Mouse (Mus musculus): ENCODE data around the gene Rprm. TPM values are rescaled to one million over a fixed set of nuclear protein-coding genes. Genes with fewer than 3 reads are reported as not detected.

The Rprm gene
- polyA plus RNA-seq (2014; fragmentation: Nextera tagmentation; extraction: Ambion mirVana), result 2.3 and 2.5 TPM in 2 replicates

GRCm38 (mm10) chr2:54085430-54086087 lies at the start of gene Rprm:
Gene Rprm, minus strand, starts transcription at chr2:54085552.
- 4% methylated on average over 27 of the region's 27 CpGs for WGBS
- Histone ChIP-seq H3K27ac (ENCODE audit: low read depth) (no peak within 1 kb of the TSS), H3K36me3 (ENCODE audit: control insufficient read depth, insufficient read depth, low read length) (no peaks in the 10 kb centered on the region), H3K9ac (ENCODE audit: low read length) (peak within 1 kb of the TSS; percentile 35), H3K27me3 (replicated peaks; ENCODE audit: control insufficient read depth, insufficient read depth, low read length) (peaks cover 13% of the 10 kb centered on the region), H3K9me3 (ENCODE audit: control insufficient read depth, low read length) (no peaks in the 10 kb centered on the region), H3K4me2 (ENCODE audit: low read length) (peak within 1 kb of the TSS; percentile 91), H3K4me1 (replicated peaks; ENCODE audit: control insufficient read depth, insufficient read depth, low read length) (0 out of 2 replicates have a peak, but pooled peaks cover 3% of the 10 kb centered on the region), H3K4me3 (ENCODE audit: low read depth, low read length) (peak within 1 kb of the TSS; percentile 46)
- peak; percentile 91 for ATAC-seq (replicated peaks; ENCODE audit: low FRiP score, low TSS enrichment, low read depth)
- peak; percentile 96 for DNase-seq (ENCODE audit: low spot score)

- no peaks in the 10 kb centered on the region for H3K36me3 ChIP-seq (ENCODE audit: control insufficient read depth, insufficient read depth, low read length)
- DNase-seq (ENCODE audit: low spot score) (no peak), ATAC-seq (replicated peaks; ENCODE audit: low FRiP score, low TSS enrichment, low read depth) (no peak)
- no peaks in the 10 kb centered on the region for H3K27me3 ChIP-seq (replicated peaks; ENCODE audit: control insufficient read depth, insufficient read depth, low read length)
- no peak overlapping the region for H3K9ac ChIP-seq (ENCODE audit: low read length)
- no peak overlapping the region for H3K4me2 ChIP-seq (ENCODE audit: low read length)
- 73% methylated on average over 6 of the region's 6 CpGs for WGBS
- no peaks in the 10 kb centered on the region for H3K4me1 ChIP-seq (replicated peaks; ENCODE audit: control insufficient read depth, insufficient read depth, low read length)
- H3K4me3 ChIP-seq (ENCODE audit: low read depth, low read length), result no peak overlapping the region
- no peaks in the 10 kb centered on the region for H3K9me3 ChIP-seq (ENCODE audit: control insufficient read depth, low read length)
- H3K27ac ChIP-seq (ENCODE audit: low read depth), result no peak overlapping the region
Measured at GRCm38 (mm10) chr2:54119305-54119704, 34.0 kb upstream of the Rprm start.

- H3K4me3 ChIP-seq (ENCODE audit: low read depth, low read length), result no peak overlapping the region
- H3K36me3 ChIP-seq (ENCODE audit: control insufficient read depth, insufficient read depth, low read length), result no peaks in the 10 kb centered on the region
- H3K27ac ChIP-seq (ENCODE audit: low read depth), result no peak overlapping the region
- no peak overlapping the region for H3K4me2 ChIP-seq (ENCODE audit: low read length)
- 24% methylated on average over 3 of the region's 3 CpGs for WGBS
- H3K4me1 ChIP-seq (replicated peaks; ENCODE audit: control insufficient read depth, insufficient read depth, low read length), result no peaks in the 10 kb centered on the region
- no peaks in the 10 kb centered on the region for H3K9me3 ChIP-seq (ENCODE audit: control insufficient read depth, low read length)
- DNase-seq (ENCODE audit: low spot score) (peak; percentile 53), ATAC-seq (replicated peaks; ENCODE audit: low FRiP score, low TSS enrichment, low read depth) (no peak)
- H3K9ac ChIP-seq (ENCODE audit: low read length), result no peak overlapping the region
- no peaks in the 10 kb centered on the region for H3K27me3 ChIP-seq (replicated peaks; ENCODE audit: control insufficient read depth, insufficient read depth, low read length)
Measured at GRCm38 (mm10) chr2:54118881-54119280, 33.5 kb upstream of the Rprm start.

GRCm38 (mm10) chr2:54111294-54111693 lies 25.9 kb upstream of the Rprm start:
- Histone ChIP-seq H3K27me3 (replicated peaks; ENCODE audit: control insufficient read depth, insufficient read depth, low read length) (no peaks in the 10 kb centered on the region), H3K27ac (ENCODE audit: low read depth) (no peak overlapping the region), H3K4me2 (ENCODE audit: low read length) (no peak overlapping the region), H3K36me3 (ENCODE audit: control insufficient read depth, insufficient read depth, low read length) (no peaks in the 10 kb centered on the region), H3K9ac (ENCODE audit: low read length) (no peak overlapping the region), H3K4me3 (ENCODE audit: low read depth, low read length) (no peak overlapping the region), H3K9me3 (ENCODE audit: control insufficient read depth, low read length) (no peaks in the 10 kb centered on the region), H3K4me1 (replicated peaks; ENCODE audit: control insufficient read depth, insufficient read depth, low read length) (no peaks in the 10 kb centered on the region)
- WGBS, result 64% methylated on average over 2 of the region's 2 CpGs
- DNase-seq (ENCODE audit: low spot score) (no peak), ATAC-seq (replicated peaks; ENCODE audit: low FRiP score, low TSS enrichment, low read depth) (no peak)

- H3K9me3 ChIP-seq (ENCODE audit: control insufficient read depth, low read length), result no peaks in the 10 kb centered on the region
- no peaks in the 10 kb centered on the region for H3K27me3 ChIP-seq (replicated peaks; ENCODE audit: control insufficient read depth, insufficient read depth, low read length)
- WGBS, result 59% methylated on average over 1 of the region's 1 CpGs
- no peaks in the 10 kb centered on the region for H3K36me3 ChIP-seq (ENCODE audit: control insufficient read depth, insufficient read depth, low read length)
- no peaks in the 10 kb centered on the region for H3K4me1 ChIP-seq (replicated peaks; ENCODE audit: control insufficient read depth, insufficient read depth, low read length)
- no peak overlapping the region for H3K27ac ChIP-seq (ENCODE audit: low read depth)
- H3K4me3 ChIP-seq (ENCODE audit: low read depth, low read length), result no peak overlapping the region
- H3K4me2 ChIP-seq (ENCODE audit: low read length), result no peak overlapping the region
- H3K9ac ChIP-seq (ENCODE audit: low read length), result no peak overlapping the region
- no peak for DNase-seq (ENCODE audit: low spot score)
- ATAC-seq (replicated peaks; ENCODE audit: low FRiP score, low TSS enrichment, low read depth), result no peak
Measured at GRCm38 (mm10) chr2:54106232-54106726, 20.9 kb upstream of the Rprm start.

GRCm38 (mm10) chr2:54099939-54100338 lies 14.6 kb upstream of the Rprm start:
- Histone ChIP-seq H3K4me3 (ENCODE audit: low read depth, low read length) (no peak overlapping the region), H3K4me1 (replicated peaks; ENCODE audit: control insufficient read depth, insufficient read depth, low read length) (no peaks in the 10 kb centered on the region), H3K27me3 (replicated peaks; ENCODE audit: control insufficient read depth, insufficient read depth, low read length) (no peaks in the 10 kb centered on the region), H3K9ac (ENCODE audit: low read length) (no peak overlapping the region), H3K4me2 (ENCODE audit: low read length) (no peak overlapping the region), H3K9me3 (ENCODE audit: control insufficient read depth, low read length) (no peaks in the 10 kb centered on the region), H3K36me3 (ENCODE audit: control insufficient read depth, insufficient read depth, low read length) (no peaks in the 10 kb centered on the region), H3K27ac (ENCODE audit: low read depth) (no peak overlapping the region)
- DNase-seq (ENCODE audit: low spot score), result no peak
- no peak for ATAC-seq (replicated peaks; ENCODE audit: low FRiP score, low TSS enrichment, low read depth)
- 80% methylated on average over 1 of the region's 1 CpGs for WGBS

GRCm38 (mm10) chr2:54092616-54093015 lies 7.3 kb upstream of the Rprm start:
- WGBS, result 88% methylated on average over 3 of the region's 3 CpGs
- no peaks in the 10 kb centered on the region for H3K9me3 ChIP-seq (ENCODE audit: control insufficient read depth, low read length)

GRCm38 (mm10) chr2:54086254-54086653 lies 902 bp upstream of the Rprm start:
- Histone ChIP-seq H3K27ac (ENCODE audit: low read depth) (no peak overlapping the region), H3K9me3 (ENCODE audit: control insufficient read depth, low read length) (no peaks in the 10 kb centered on the region), H3K4me2 (ENCODE audit: low read length) (no peak overlapping the region), H3K4me3 (ENCODE audit: low read depth, low read length) (no peak overlapping the region), H3K27me3 (replicated peaks; ENCODE audit: control insufficient read depth, insufficient read depth, low read length) (peaks cover 13% of the 10 kb centered on the region), H3K4me1 (replicated peaks; ENCODE audit: control insufficient read depth, insufficient read depth, low read length) (0 out of 2 replicates have a peak, but pooled peaks cover 3% of the 10 kb centered on the region), H3K36me3 (ENCODE audit: control insufficient read depth, insufficient read depth, low read length) (no peaks in the 10 kb centered on the region), H3K9ac (ENCODE audit: low read length) (no peak overlapping the region)
- 66% methylated on average over 4 of the region's 4 CpGs for WGBS
- ATAC-seq (replicated peaks; ENCODE audit: low FRiP score, low TSS enrichment, low read depth), result no peak
- DNase-seq (ENCODE audit: low spot score), result no peak

More at GRCm38 (mm10) chr2:54092616-54093015, 7.3 kb upstream of the Rprm start:
- Histone ChIP-seq H3K4me1 (replicated peaks; ENCODE audit: control insufficient read depth, insufficient read depth, low read length) (no peaks in the 10 kb centered on the region), H3K4me2 (ENCODE audit: low read length) (no peak overlapping the region), H3K9ac (ENCODE audit: low read length) (no peak overlapping the region), H3K27ac (ENCODE audit: low read depth) (no peak overlapping the region), H3K27me3 (replicated peaks; ENCODE audit: control insufficient read depth, insufficient read depth, low read length) (no peaks in the 10 kb centered on the region), H3K4me3 (ENCODE audit: low read depth, low read length) (no peak overlapping the region), H3K36me3 (ENCODE audit: control insufficient read depth, insufficient read depth, low read length) (no peaks in the 10 kb centered on the region)
- no peak for ATAC-seq (replicated peaks; ENCODE audit: low FRiP score, low TSS enrichment, low read depth)
- DNase-seq (ENCODE audit: low spot score), result no peak
